Mouse (Mus musculus) stomach, postnatal 0 days (tissue): ENCODE data around the gene Sdsl.

Source experiments
- CTCF ChIP-seq: IDR thresholded peaks from 2 replicates; pipeline ENCODE4 v1.5.1; 2016; ENCODE audit warnings: antibody characterized with exemption, low read depth, mild to moderate bottlenecking, moderate library complexity
- EP300 ChIP-seq: optimal IDR thresholded peaks from 2 replicates; pipeline ENCODE3; 2016; ENCODE audit warnings: antibody characterized with exemption

GRCm38 (mm10) chr5:120435006-120435681 lies 37.5 kb downstream of the Sdsl start:
- TF ChIP-seq CTCF (no peak), EP300 (no peak)
